Mouse (Mus musculus) activated CD4-positive, CD25-positive, alpha-beta regulatory T cell, adult 4 months (primary cell): ENCODE data around the gene Zfp119b. TPM values are rescaled to one million over a fixed set of nuclear protein-coding genes. Genes with fewer than 3 reads are reported as not detected.
A peak's percentile ranks its signal among the peaks of the same experiment; 100 is the strongest.

Experiments
- ATAC-seq: one replicate; pipeline ENCODE4 v1.8.0; 2017
- polyA plus RNA-seq, 2 experiments: library from polyadenylated mRNA; unstranded; fragments of 100-300 nt; shearing (Covaris generic); gene quantifications; one replicate each; pipeline ENCODE4 v1.2.1; 2017

Gene Zfp119b
- polyA plus RNA-seq, result 10 to 100 TPM; 17.2 to 17.4 TPM

DNA sequence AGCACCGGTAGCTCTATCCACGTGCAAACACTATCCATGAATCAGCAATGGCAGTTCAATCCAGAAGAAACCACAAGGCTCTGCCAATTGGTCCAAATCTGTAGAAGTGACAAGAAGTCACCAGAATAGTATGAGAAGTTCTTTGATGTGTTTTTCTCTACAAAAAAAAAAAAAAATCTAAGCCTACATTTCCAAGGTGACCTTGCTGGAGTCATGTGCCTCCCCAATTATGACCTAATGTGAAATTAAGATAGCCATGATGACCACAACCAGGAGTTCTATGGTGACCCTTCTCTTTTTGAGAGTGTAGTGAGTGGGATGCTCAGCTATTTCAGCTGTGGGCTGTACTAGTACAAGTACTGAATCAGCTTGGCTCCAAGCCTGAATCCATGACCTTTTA is at the start of gene Zfp119b:
TSS of gene Zfp119b (minus strand) at position 101 of the 400 bp plus-strand sequence.
- no peak for ATAC-seq

DNA sequence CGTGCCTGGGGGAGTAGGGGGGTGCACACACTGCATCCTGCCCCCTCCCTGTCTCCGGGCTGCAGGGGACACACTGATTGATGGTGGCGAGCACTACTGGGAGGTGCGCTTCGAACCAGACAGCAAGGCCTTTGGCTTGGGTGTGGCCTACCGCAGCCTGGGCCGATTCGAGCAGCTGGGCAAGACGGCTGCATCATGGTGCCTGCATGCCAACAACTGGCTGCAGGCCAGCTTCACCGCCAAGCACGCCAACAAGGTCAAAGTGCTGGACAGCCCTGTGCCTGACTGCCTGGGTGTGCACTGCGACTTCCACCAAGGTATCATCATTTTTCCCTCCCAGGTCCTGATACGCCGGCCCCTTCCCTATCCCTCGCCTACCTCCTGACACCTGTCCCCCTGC is 46.7 kb upstream of the Zfp119b start:
- ATAC-seq, result no peak

DNA sequence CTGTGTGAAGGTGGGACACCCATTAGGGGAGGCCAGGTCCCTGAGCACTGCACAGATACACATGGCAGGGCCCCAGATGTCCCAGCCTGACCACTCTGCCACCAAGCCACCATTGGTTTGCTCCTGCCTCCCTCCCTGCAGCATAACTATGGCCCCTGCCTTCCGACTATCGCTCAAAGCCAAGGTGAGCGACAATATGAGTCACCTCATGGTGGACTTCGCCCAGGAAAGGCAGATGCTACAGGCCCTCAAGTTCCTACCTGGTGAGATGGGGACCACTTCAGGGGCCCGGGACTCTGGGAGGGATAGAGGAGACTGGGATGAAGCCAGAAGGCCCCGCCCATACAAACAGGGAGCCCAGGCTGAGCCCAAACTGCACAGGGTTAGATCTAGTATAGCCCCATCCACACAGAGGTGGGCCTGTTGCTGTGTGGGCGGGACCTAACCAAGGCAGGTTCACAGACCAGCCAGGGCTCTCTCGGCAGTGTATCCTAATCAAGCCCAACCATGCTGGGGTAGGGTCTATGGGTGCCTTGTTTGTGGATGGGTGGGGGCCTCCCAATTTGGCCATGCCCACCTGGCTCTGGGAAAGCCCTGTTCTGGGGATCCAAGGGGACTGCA is 41.1 kb upstream of the Zfp119b start:
- ATAC-seq, result no peak

DNA sequence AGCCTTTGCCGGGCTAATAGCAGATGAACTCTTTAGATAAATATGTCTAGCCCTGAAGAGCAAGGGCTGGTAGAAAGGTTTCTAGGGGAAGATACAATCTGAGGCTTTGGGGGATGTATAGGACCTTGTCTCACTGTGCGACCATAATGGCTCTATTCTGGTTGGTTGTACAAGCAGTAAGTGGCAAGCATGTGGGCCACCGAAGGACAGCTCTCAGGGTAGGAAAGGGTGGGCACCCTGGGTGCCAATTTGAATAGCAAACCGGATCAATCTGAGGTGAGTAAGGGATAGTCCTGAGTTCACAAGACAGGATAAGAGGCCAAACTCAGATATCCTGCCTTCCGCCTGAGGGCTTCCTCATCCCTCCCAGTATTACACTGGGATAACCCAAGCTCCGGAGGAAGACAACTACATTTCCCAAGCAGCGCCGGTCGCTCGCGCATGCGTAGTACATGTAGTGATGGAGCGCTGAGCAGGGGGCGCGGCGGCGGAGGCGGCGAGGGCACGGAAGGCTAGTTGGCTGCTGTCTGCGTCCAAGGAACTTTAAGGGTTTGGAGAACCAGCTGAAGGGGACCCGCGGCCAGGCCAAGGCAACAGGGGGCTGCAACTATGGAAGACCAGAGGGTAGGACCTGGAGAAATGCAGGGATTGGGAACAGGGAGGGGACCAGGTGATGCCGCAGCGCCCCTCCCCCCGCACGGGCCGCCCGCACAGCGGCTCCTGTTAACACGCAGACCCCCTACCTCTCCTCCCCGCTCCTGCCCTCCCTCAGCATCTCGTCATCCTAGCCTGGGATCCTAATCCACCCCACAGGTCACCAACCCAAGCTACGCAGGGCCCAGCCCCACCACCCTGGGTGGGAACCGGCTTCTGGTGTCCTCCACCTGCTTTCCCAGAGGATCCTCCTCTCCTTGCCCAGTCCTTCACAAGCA is 37.0 kb upstream of the Zfp119b start, which contains the start of gene Fsd1:
TSS of gene Fsd1 (plus strand) at position 480 of the 932 bp plus-strand sequence.
- no peak for ATAC-seq

DNA sequence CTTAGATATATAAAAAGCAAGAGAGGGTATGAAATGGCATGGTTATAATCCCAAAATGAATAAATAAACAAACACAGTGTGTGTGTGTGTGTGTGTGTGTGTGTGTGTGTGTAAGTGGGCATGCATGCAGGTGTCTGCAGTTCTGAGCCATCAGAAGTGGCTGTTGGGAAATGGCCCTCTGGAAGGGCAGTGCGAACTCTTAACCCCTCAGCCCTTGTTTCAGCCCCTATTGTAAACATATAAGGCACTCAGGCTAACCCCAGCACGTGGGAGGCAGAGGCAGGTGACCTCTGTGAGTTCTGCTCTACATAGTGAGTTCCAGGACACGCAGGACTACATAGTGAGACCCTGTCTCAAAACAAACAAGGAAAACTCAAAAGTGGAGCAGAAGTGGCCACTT is 28.0 kb upstream of the Zfp119b start:
- ATAC-seq, result no peak

DNA sequence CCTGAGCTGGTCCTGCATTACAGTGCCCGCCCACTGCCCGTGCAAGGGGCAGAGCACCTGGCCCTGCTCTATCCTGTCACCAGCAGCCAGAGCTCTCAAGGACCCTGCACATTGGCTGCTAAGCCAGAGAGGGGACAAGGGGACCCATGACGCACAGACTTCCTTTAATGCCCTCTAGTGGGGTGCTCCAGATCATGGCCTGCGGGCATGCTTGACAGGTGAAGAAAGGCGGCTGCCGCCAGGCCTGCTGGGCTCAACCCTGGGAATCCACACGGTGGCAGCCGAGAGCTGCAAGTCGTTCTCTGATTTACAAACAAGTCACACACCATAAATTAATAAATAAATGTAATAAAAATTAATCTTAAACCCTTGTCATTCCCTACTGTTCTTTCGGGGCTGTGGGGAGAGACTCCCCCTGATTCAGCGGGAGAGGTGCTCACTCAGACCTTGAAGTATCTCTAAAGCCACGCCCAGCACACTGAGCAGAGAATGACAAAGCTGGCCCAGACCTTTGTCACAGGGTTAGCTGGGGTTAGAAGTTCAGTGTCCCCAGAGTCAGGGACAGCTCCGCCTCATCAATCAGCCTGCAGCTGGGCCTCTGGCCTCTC is 27.1 kb upstream of the Zfp119b start:
- ATAC-seq, result peak; percentile 78

DNA sequence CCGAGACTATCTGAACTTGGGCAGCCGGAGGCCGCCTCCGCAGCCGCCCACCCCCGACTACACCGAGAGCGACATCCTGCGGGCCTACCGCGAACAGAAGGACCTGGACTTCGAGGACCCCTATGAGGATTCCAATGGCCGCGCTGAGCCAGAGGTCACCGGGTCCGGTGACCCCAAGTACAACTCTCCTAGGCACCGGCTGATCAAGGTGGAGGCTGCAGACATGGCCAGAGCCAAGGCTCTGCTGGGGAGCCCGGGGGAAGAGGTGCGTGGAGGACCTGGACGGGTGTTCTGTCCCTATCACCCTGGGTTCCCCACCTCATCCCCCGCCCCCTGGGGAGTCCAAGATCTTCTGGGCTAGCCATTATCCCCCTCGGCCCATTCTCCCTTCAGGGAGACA is 22.2 kb upstream of the Zfp119b start:
- no peak for ATAC-seq

DNA sequence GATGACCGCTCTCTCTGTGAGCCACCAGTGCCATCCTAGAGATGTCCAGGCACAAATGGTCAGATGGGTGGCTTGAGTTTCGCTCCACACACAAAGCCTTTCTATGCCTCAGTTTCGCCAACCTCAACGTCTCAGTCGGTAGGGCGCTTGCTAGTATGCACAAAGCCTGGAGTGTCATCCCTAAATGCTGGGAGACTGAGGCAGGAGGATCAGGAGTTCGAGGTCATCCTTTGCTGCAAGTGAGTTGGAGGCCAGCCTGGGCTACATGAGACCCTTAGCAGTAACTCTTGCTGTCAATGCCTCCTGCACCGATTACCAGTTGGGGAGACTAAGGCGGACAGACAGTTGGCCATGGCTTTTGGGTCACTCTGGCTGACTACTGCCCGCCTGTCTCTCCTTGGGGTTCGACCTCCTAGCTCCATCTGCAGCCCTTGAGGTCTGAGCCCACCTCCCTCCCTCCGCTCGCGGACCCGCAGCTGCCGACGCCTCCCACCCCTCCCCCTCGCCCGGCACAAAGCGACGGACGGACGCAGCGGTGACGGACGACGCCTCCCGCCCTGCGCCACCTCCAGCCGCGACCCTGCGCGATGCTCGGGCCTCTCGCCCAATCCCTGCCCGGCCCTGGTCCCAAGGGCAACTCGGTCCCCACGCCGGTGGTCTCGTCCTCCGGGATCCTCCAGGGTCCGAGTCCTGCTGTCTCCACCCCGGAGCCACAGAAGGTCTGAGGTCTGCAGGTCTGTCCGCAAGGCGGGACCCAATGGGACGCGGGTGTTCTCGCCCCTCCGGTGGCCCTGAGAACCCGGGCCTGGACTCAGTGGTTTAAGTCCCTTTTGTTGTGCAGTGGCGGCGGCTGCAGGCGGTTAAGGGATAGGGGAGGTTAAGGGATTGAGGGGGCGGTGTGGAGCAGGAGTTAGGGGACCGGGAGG is 20.9 kb upstream of the Zfp119b start, which contains the start of gene Shd:
TSS of gene Shd (plus strand) at position 502 of the 926 bp plus-strand sequence.
- no peak for ATAC-seq

DNA sequence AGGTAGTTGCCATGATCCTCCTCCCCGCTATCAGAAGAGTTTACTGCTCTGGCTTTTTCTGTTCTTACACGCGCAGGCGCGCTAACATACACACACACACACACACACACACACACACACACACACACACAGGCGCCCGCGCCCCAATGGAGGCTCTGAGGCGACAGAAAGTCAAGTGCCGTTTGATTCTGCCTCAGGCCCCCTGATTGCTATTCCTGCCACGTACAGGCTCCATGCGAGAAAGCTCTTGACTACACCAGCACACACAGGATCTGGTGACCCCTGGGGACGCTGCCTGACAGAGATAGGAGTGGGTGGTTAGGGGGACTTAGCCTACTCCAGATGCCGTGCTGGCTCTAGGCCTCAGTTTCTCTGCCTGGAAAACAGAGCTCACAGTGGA is 20.3 kb upstream of the Zfp119b start:
- ATAC-seq, result no peak

DNA sequence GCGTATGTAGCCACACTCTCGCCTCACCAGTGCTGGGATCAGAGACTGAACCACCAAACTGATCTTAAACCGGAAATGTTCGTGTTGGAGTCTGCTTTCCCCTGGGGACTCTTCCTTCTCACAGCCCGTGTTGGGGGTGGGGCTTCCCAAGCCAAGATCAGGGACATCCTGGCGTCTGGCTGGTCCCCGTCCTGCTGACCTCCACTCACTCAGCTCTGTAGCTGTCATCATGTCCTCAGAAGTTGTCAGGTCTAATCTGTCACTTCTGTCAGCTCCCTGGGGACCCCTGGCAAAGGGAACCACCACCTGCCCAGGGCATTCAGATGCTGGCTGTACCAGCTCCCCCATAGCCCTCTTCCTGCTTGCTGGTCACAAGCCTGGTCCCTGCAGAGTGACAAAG is 18.9 kb upstream of the Zfp119b start:
- no peak for ATAC-seq

DNA sequence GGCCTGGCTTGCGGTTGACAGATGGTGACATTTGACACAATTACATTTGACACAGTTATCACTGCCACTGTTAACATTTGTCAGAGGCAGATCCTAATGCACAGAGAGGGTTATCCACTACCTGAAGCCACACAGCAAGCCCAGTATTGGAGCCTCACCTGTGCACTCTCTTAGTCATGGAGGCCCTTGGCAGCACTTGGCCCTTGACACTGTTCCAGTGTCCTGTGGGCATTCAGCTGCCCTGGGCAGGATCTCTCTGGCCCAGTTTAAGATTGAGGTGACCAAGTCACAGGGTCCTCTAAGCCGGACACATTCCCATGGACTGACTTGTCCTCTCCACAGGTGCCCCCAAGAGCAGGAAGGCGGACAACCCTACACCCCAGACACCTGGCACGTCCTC is 17.9 kb upstream of the Zfp119b start:
- ATAC-seq, result no peak

DNA sequence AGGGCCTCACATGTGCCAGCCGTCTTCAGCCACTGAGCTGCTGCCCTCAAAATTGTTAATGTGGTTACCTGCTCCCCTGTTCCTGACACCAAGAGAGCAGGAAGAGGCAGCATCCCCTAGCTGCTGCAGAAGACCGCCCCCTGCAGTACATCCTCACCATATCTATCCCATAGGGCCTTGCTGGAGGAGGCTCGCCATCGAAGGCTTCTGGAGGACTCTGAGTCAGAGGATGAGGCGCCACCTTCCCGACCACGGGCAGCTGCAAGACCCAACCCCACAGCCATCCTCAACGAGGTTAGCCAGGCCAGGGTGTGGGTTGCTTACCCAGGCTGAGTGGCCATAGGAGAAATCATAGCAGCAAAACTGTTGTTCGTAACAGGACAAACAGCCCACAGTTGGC is 15.7 kb upstream of the Zfp119b start:
- ATAC-seq, result no peak

DNA sequence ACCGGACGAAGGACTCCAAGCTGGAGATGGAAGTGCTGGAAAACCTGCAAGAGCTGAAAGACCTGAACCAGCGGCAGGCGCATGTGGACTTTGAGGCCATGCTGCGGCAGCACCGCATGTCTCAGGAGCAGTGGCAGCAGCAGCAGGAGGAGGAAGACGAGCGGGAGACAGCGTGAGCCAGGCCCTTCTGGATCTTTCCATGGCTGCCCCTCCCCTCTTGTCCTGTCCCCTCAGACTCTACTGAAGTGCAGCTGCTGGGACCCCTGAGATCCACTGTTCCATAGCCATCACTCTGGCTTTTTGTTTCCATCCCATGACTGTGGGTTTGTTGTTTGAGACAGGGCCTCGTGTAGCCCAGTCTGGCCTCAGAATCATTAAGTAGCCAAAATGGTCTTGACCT is 15.2 kb upstream of the Zfp119b start:
- no peak for ATAC-seq

DNA sequence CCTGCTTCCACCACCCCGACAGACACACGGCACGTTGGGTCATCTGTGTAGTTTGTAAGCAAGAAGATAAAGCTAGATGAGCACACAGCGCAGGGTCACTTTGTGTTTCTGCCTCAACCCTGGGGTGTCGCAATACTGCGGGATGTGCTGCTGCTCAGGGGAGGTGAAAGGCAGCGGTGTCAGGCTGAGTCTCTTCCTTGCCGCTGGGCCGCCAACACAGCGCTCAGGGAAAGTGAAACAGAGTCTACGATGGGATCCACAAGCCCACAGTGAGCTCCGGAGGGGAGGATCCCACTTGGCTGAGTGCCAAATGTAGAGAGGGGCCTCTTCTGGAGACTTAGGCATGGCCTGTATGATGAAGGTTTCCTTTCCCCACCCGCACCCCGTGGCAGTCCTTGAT is 13.9 kb upstream of the Zfp119b start:
- ATAC-seq, result no peak

DNA sequence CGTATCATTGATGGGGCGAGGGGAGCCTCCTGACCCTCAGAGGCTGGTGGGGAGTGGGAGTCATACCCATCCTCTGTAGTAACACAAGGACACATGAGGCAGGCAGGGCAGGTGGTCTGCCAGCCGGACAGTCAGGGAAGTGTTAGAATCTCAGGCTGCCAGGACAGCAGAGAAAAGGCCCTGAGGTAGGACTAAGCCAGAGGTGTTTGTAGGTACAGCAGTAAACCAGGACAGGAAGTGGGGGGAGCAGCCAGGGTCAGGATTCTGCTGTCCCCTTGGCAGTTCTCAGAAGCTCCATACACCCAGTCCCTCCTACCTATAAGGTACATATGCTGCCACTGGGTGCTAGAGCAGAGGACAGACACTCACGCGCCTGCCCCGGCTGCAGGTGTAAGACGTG is 12.3 kb upstream of the Zfp119b start:
- ATAC-seq, result no peak

DNA sequence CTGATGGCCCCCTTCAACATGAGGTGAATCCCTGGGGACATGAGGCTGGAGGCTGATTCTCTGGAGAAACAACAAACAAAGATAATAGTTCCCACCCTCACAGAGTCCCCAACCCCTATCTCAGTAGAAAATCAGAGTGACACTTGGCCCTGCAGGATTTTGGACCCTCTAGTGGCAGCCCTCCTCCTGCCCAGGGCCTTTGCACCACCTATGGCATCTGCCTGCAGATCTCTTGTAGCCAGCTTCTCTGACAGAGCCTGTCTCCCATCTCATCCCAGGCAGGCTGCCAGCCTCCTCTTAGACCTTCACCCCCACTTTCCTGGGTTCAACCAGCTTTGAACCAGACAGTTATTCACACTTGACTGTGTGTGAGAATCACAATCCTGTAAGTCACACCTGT is 11.5 kb upstream of the Zfp119b start:
- ATAC-seq, result no peak

DNA sequence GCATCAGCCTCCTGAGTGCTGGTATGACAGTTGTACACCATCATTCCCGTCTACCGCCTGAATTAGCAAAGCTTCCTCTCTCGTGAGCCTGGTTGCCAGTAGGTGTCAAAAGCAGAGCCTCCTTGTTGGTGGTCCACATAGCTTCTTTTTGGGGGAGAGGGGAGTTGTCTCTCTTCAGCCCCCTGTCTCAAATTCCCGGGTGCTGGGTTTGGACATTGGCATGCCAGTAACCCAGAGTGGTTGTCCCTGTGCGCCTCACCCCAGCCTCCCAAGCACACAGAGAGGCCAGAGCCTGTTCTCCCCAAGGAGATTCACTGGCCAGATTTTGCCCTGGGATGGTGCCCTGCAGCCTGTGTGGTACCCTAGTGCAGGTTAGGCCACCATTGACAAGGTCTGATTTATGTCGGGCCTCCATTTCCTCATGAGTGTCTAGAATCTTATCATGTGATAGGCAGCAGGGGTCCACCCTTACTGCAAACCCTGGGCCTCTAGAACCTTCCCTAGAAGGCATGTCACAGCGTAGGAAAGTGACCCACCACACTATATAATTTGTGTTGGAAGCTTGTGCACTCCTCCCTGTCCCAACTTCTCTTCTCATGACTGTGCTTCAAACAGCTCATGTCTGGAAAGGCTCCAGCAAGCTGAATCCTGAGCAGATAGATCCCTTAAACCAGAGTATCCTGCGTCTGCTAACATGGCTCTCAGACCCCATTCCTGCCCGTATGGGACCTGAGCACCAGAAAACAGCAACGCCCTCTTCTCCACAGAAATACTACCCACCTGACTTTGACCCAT is 10.8 kb upstream of the Zfp119b start:
- no peak for ATAC-seq

DNA sequence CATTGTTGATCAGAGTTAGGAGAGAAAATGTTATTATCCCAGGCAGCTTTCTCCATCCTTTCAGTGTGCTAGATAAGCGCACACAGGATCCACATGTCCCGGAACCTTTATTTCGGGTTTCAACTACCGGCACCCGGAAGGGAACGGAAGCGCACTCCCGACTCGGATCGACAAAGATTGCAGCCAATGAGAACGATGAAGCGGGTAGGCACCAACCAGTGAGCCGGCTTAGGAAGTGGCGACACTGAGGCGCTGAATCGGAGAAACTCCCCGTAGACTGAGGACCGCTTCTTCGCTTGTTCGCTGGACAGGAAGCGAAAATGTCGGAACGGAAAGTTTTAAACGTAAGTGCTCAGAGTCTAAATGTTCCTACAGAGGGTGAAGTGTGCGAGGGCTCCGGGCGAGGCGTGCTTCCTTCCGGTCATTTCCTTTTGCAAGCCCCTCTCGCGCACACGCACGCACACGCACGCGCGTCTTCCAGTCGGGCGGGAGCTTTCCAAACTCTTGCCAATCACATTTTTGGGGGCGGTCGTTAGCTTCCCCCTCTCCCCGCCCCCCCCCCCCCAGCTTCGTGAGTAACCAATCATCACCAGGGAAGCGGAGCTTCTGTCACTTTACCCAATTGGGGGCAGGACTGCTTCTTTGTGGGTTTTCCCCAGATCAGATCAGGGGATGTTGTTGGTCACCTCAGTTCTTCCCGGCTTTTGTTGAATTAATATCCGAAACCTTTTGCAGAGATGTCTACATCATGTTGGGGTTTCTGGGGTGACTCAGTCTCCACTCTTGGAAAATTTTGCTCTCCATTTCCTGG is 9.8 kb upstream of the Zfp119b start, which contains the start of gene Yju2:
TSS of gene Yju2 (plus strand) at position 182 of the 811 bp plus-strand sequence.
- ATAC-seq, result peak; percentile 93

DNA sequence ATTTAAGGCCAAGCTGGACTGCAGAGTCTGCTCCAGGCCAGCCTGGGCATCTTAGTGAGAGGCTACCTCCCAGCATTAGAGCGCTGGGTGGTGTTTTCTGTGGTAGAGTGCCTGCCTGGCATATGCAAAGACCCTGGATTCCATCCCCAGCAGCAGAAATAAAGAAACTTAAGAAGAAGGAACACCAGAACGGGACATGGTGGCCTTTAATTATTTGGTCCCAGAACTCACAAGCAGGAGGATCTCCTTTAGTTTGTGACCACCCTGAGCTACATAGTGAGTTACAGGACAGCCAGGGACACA is 9.2 kb upstream of the Zfp119b start:
- ATAC-seq, result no peak

DNA sequence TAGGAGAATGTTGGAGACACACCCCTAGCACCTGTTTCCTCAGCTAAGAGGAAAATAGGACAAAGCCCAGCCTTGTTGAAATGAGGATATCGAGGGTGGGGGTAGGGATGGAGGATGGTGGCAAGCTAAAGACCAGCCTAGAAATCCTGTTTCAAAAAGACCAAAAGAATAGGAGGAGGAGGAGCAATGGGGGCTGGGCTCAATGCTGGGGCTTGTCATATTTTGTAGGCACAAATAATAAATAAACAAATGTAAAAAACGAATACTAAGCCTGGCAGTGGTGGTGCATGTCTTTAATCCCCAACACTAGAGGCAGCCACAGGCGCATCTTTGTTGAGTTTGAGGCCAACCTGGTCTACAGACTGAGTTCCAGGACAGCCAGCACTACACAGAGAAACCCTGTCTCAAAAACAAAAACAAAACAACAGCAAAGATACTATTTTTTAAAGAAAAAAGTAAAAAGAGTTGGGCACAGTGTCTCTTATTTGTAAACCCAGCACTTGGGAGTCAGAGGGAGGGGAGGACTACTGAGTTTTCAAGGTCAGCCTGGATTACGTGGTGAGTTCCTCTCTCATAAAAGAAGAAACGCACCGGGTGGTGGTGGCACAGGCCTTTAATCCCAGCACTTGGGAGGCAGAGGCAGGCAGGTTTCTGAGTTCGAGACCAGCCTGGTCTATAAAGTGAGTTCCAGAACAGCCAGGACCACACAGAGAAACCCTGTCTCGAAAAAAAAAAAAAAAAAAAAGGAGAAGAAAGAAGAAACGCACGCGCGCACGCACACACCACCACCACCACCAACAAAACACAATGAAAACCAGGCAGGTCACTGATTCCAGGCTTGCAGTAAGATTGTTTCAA is 8.7 kb upstream of the Zfp119b start:
- ATAC-seq, result no peak
